Mouse (Mus musculus): Measurements from ENCODE around the gene Oser1.

DNA sequence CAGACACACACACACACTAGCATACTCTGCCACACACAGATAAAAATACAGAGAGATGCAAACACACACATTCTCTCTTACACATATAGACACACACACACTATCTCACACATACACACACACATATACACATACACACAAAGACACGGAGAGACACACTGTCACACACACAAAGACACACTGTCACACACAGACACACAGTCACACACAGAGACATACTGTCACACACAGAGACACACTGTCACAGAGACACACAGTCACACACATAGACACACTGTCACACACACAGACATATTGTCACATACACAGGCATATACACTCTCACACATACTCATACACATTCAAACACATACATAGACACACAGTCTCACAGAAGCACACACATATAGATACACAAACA lies 51.9 kb downstream of the Oser1 start:
- TF ChIP-seq CTCF (conservative IDR thresholded peaks at IDR 0.05; ENCODE audit: low read length) (no peak), NANOG (IDR thresholded peaks at IDR 0.05; ENCODE audit: borderline replicate concordance, low read length) (no peak), POU5F1 (IDR thresholded peaks at IDR 0.05; ENCODE audit: borderline replicate concordance, low read length) (no peak)

Measured in E14TG2a.4 (cell line).